Comparison of ENCODE assay signal across 28 mouse cellular contexts in the genomic region with DNA sequence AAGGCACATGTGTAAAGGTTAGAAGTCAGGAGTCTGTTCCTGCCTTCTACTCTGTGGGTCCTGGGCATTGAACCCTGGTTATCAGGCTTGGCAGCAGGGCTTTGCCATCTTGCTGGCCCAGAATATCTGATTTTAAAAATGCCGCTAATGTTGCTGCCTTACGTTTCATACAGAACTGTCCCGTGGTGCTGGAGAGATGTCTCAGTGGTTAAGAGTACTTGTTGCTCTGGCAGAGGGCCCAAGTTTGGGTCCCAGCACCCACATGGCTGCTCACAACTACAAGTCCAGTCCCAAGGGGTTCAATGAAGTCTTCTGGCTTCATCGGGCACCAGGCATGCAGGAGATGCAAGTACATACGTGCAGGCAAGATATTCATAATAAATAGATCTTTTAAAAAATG. TPM values are rescaled to one million over a fixed set of nuclear protein-coding genes. Genes with fewer than 3 reads are reported as not detected.
"Had no signal": no experiment of that assay in that cellular context is flagged by ENCODE, and none has a peak within 500 bp of the region (broad histone marks: within the 10 kb centered on the region; RNA-seq: fewer than 3 reads in every experiment).

No protein-coding gene starts in this region.

- H3K9ac ChIP-seq: liver, embryonic 14.5 days; lung, embryonic 15.5 days; midbrain, embryonic 12.5 days; neural tube, embryonic 13.5 days; neural tube, embryonic 15.5 days had no signal

- H3K4me3 ChIP-seq: lung, embryonic 15.5 days; midbrain, embryonic 12.5 days; neural tube, embryonic 15.5 days had no signal

- DNase-seq: lung, adult 2 months; lung, postnatal 14 days; lung, postnatal 36 days; midbrain, embryonic 14.5 days; retina, postnatal 1 day; right cerebral cortex, adult 18-20 months; right cerebral cortex, postnatal 25 days; right cerebral cortex, postnatal 4 days; spleen, adult 18-20 months; thymus, adult 18-20 months; thymus, postnatal 14 days; thymus, postnatal 36 days had no signal

- H3K27ac ChIP-seq: liver, embryonic 14.5 days; lung, embryonic 15.5 days; macrophage; midbrain, embryonic 12.5 days; neural tube, embryonic 13.5 days; neural tube, embryonic 15.5 days had no signal

- H3K27me3 ChIP-seq: lung, embryonic 15.5 days; midbrain, embryonic 12.5 days; neural tube, embryonic 13.5 days; neural tube, embryonic 15.5 days had no signal

- ATAC-seq: lung, postnatal 0 days had no signal

- H3K9me3 ChIP-seq: lung, embryonic 15.5 days; midbrain, embryonic 12.5 days; neural tube, embryonic 13.5 days; neural tube, embryonic 15.5 days had no signal

RNA-seq across cellular contexts. Expression of gene Gm17545, which starts 12.1 kb away (rescaled TPM):
- total RNA-seq: megakaryocyte, adult 5-6 weeks; megakaryocyte-erythroid progenitor cell, adult 5-6 weeks had no signal
- polyA plus RNA-seq: liver, embryonic 14.5 days; liver, embryonic 16.5 days; lung, adult 2 months; lung, embryonic 15.5 days; lung, postnatal 0 days; macrophage; midbrain, embryonic 12.5 days; midbrain, embryonic 14.5 days; myocyte; neural tube, embryonic 11.5 days; neural tube, embryonic 13.5 days; neural tube, embryonic 15.5 days; small intestine, adult 2 months; stomach, embryonic 14.5 days; stomach, embryonic 16.5 days; thymus, postnatal 0 days had no signal
